Mouse (Mus musculus) megakaryocyte, embryonic 14.5 days (primary cell): Measurements from ENCODE around the gene Slc45a2.

Experiments
- FLI1 ChIP-seq: IDR thresholded peaks from 2 replicates; pipeline ENCODE4 v1.6.1; 2012; ENCODE audit warnings: low read length, inconsistent platforms, mixed read lengths
- GATA1 ChIP-seq: IDR thresholded peaks from 3 replicates; pipeline ENCODE4 v1.6.1; 2012; ENCODE audit warnings: mixed read lengths, low read length, inconsistent platforms, borderline replicate concordance

DNA sequence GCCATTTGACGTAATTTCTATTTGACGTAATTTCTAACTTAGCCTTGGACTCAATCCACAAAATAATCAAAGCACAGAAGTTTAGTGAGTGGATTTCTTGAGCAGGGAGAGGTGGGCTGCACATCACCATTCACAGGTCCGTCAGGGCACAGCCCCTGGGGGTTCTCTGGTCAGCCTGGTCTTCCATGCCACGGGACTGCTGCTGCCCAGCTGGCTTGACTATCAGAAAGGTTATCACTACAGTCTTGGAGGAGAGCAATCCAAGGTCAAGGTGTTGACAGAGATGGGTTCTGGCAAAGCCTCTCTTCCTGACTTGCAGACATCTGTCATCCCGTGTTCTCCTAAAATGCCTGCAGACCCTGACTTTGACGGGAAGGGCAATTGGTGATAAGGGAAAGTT is 4.1 kb downstream of the Slc45a2 start:
- TF ChIP-seq GATA1 (no peak), FLI1 (no peak)
